Mouse (Mus musculus): ENCODE results near the gene Snrpa. TPM values are rescaled to one million over a fixed set of nuclear protein-coding genes. Genes with fewer than 3 reads are reported as not detected.
A peak's percentile ranks its signal among the peaks of the same experiment; 100 is the strongest.

The Snrpa gene
- polyA plus RNA-seq, 1 experiment from 2014 or later, result 251 TPM

GRCm38 (mm10) chr7:27165007-27165655, 30.9 kb downstream of the Snrpa start:
- Histone ChIP-seq H3K4me2 (ENCODE audit: low read depth, low read length) (peak overlapping the region; percentile 85), H3K27ac (ENCODE audit: low read length) (peak overlapping the region; percentile 98), H3K4me3 (ENCODE audit: low read length) (peak overlapping the region; percentile 76), H3K4me1 (ENCODE audit: control insufficient read depth, insufficient read depth, low read length) (peaks cover 54% of the 10 kb centered on the region), H3K36me3 (ENCODE audit: control insufficient read depth, insufficient read depth, low read length) (peaks cover 3% of the 10 kb centered on the region; the same call in 1 of the 2 replicates), H3K9ac (ENCODE audit: low read depth, low read length) (peak overlapping the region; percentile 89), H3K9me3 (ENCODE audit: control insufficient read depth, low read length) (no peaks in the 10 kb centered on the region), H3K27me3 (replicated peaks; ENCODE audit: control insufficient read depth, insufficient read depth, low read length) (no peaks in the 10 kb centered on the region)
- ATAC-seq, result no peak
- 53% methylated on average over 23 of the region's 23 CpGs for WGBS

GRCm38 (mm10) chr7:27164112-27164947, 31.7 kb downstream of the Snrpa start:
- Histone ChIP-seq H3K4me3 (ENCODE audit: low read length) (peak overlapping the region; percentile 76), H3K4me1 (ENCODE audit: control insufficient read depth, insufficient read depth, low read length) (peaks cover 56% of the 10 kb centered on the region), H3K9me3 (ENCODE audit: control insufficient read depth, low read length) (no peaks in the 10 kb centered on the region), H3K9ac (ENCODE audit: low read depth, low read length) (peak overlapping the region; percentile 89), H3K27me3 (replicated peaks; ENCODE audit: control insufficient read depth, insufficient read depth, low read length) (no peaks in the 10 kb centered on the region), H3K27ac (ENCODE audit: low read length) (no peak overlapping the region; the same call in 1 of the 2 replicates), H3K36me3 (ENCODE audit: control insufficient read depth, insufficient read depth, low read length) (peaks cover 7% of the 10 kb centered on the region), H3K4me2 (ENCODE audit: low read depth, low read length) (peak overlapping the region; percentile 85)
- 77% methylated on average over 33 of the region's 33 CpGs for WGBS
- no peak for ATAC-seq

GRCm38 (mm10) chr7:27163450-27163805, 32.6 kb downstream of the Snrpa start:
- H3K4me1 ChIP-seq (ENCODE audit: control insufficient read depth, insufficient read depth, low read length), result peaks cover 56% of the 10 kb centered on the region
- H3K9ac ChIP-seq (ENCODE audit: low read depth, low read length), result peak overlapping the region; percentile 89; the same call in 1 of the 2 replicates
- no peak for ATAC-seq
- peak overlapping the region; percentile 14; the same call in 1 of the 2 replicates for H3K4me2 ChIP-seq (ENCODE audit: low read depth, low read length)
- H3K36me3 ChIP-seq (ENCODE audit: control insufficient read depth, insufficient read depth, low read length), result peaks cover 13% of the 10 kb centered on the region
- no peaks in the 10 kb centered on the region for H3K27me3 ChIP-seq (replicated peaks; ENCODE audit: control insufficient read depth, insufficient read depth, low read length)
- WGBS, result 75% methylated on average over 5 of the region's 5 CpGs
- H3K4me3 ChIP-seq (ENCODE audit: low read length), result no peak overlapping the region; the same call in 1 of the 2 replicates
- H3K27ac ChIP-seq (ENCODE audit: low read length), result no peak overlapping the region
- no peaks in the 10 kb centered on the region for H3K9me3 ChIP-seq (ENCODE audit: control insufficient read depth, low read length)

GRCm38 (mm10) chr7:27162780-27163449, 33.2 kb downstream of the Snrpa start:
- ATAC-seq, result no peak
- Histone ChIP-seq H3K4me3 (ENCODE audit: low read length) (no peak overlapping the region; the same call in 1 of the 2 replicates), H3K4me2 (ENCODE audit: low read depth, low read length) (no peak overlapping the region; the same call in 1 of the 2 replicates), H3K36me3 (ENCODE audit: control insufficient read depth, insufficient read depth, low read length) (peaks cover 15% of the 10 kb centered on the region), H3K9ac (ENCODE audit: low read depth, low read length) (0 out of 2 replicates have a peak overlapping the region, but pooled peaks have one; percentile 89), H3K27ac (ENCODE audit: low read length) (no peak overlapping the region), H3K9me3 (ENCODE audit: control insufficient read depth, low read length) (no peaks in the 10 kb centered on the region), H3K4me1 (ENCODE audit: control insufficient read depth, insufficient read depth, low read length) (peaks cover 56% of the 10 kb centered on the region), H3K27me3 (replicated peaks; ENCODE audit: control insufficient read depth, insufficient read depth, low read length) (no peaks in the 10 kb centered on the region)
- 78% methylated on average over 5 of the region's 5 CpGs for WGBS

- Histone ChIP-seq H3K4me1 (ENCODE audit: control insufficient read depth, insufficient read depth, low read length) (peaks cover 56% of the 10 kb centered on the region), H3K27ac (ENCODE audit: low read length) (no peak overlapping the region), H3K4me3 (ENCODE audit: low read length) (no peak overlapping the region), H3K9ac (ENCODE audit: low read depth, low read length) (0 out of 2 replicates have a peak overlapping the region, but pooled peaks have one; percentile 8), H3K27me3 (replicated peaks; ENCODE audit: control insufficient read depth, insufficient read depth, low read length) (no peaks in the 10 kb centered on the region), H3K9me3 (ENCODE audit: control insufficient read depth, low read length) (no peaks in the 10 kb centered on the region), H3K36me3 (ENCODE audit: control insufficient read depth, insufficient read depth, low read length) (peaks cover 23% of the 10 kb centered on the region), H3K4me2 (ENCODE audit: low read depth, low read length) (no peak overlapping the region)
- WGBS, result 77% methylated on average over 4 of the region's 4 CpGs
- no peak for ATAC-seq
Observed at GRCm38 (mm10) chr7:27161744-27162143, 34.3 kb downstream of the Snrpa start.

- 79% methylated on average over 3 of the region's 3 CpGs for WGBS
- Histone ChIP-seq H3K9me3 (ENCODE audit: control insufficient read depth, low read length) (no peaks in the 10 kb centered on the region), H3K4me2 (ENCODE audit: low read depth, low read length) (no peak overlapping the region), H3K27ac (ENCODE audit: low read length) (peak overlapping the region; percentile 6; the same call in 1 of the 2 replicates), H3K4me1 (ENCODE audit: control insufficient read depth, insufficient read depth, low read length) (peaks cover 56% of the 10 kb centered on the region), H3K27me3 (replicated peaks; ENCODE audit: control insufficient read depth, insufficient read depth, low read length) (no peaks in the 10 kb centered on the region), H3K36me3 (ENCODE audit: control insufficient read depth, insufficient read depth, low read length) (peaks cover 23% of the 10 kb centered on the region), H3K9ac (ENCODE audit: low read depth, low read length) (0 out of 2 replicates have a peak overlapping the region, but pooled peaks have one; percentile 11), H3K4me3 (ENCODE audit: low read length) (no peak overlapping the region)
- ATAC-seq, result no peak
Observed at GRCm38 (mm10) chr7:27160921-27161320, 35.1 kb downstream of the Snrpa start.

GRCm38 (mm10) chr7:27159882-27160281, 36.2 kb downstream of the Snrpa start:
- peaks cover 23% of the 10 kb centered on the region for H3K36me3 ChIP-seq (ENCODE audit: control insufficient read depth, insufficient read depth, low read length)
- no peaks in the 10 kb centered on the region for H3K27me3 ChIP-seq (replicated peaks; ENCODE audit: control insufficient read depth, insufficient read depth, low read length)
- no peak overlapping the region for H3K4me3 ChIP-seq (ENCODE audit: low read length)
- no peak overlapping the region for H3K27ac ChIP-seq (ENCODE audit: low read length)
- H3K9me3 ChIP-seq (ENCODE audit: control insufficient read depth, low read length), result no peaks in the 10 kb centered on the region
- peak; percentile 91 for ATAC-seq
- peaks cover 48% of the 10 kb centered on the region for H3K4me1 ChIP-seq (ENCODE audit: control insufficient read depth, insufficient read depth, low read length)
- no peak overlapping the region for H3K4me2 ChIP-seq (ENCODE audit: low read depth, low read length)
- no peak overlapping the region for H3K9ac ChIP-seq (ENCODE audit: low read depth, low read length)
- 14% methylated on average over 8 of the region's 8 CpGs for WGBS

- WGBS, result 92% methylated on average over 6 of the region's 6 CpGs
- Histone ChIP-seq H3K4me2 (ENCODE audit: low read depth, low read length) (no peak overlapping the region), H3K4me3 (ENCODE audit: low read length) (no peak overlapping the region), H3K36me3 (ENCODE audit: control insufficient read depth, insufficient read depth, low read length) (peaks cover 20% of the 10 kb centered on the region), H3K27ac (ENCODE audit: low read length) (no peak overlapping the region), H3K27me3 (replicated peaks; ENCODE audit: control insufficient read depth, insufficient read depth, low read length) (no peaks in the 10 kb centered on the region), H3K4me1 (ENCODE audit: control insufficient read depth, insufficient read depth, low read length) (peaks cover 41% of the 10 kb centered on the region), H3K9ac (ENCODE audit: low read depth, low read length) (no peak overlapping the region), H3K9me3 (ENCODE audit: control insufficient read depth, low read length) (no peaks in the 10 kb centered on the region)
- no peak for ATAC-seq
Observed at GRCm38 (mm10) chr7:27159256-27159655, 36.8 kb downstream of the Snrpa start.

GRCm38 (mm10) chr7:27158171-27158570, 37.9 kb downstream of the Snrpa start:
- Histone ChIP-seq H3K9me3 (ENCODE audit: control insufficient read depth, low read length) (no peaks in the 10 kb centered on the region), H3K4me3 (ENCODE audit: low read length) (no peak overlapping the region), H3K9ac (ENCODE audit: low read depth, low read length) (no peak overlapping the region), H3K4me1 (ENCODE audit: control insufficient read depth, insufficient read depth, low read length) (peaks cover 34% of the 10 kb centered on the region), H3K27me3 (replicated peaks; ENCODE audit: control insufficient read depth, insufficient read depth, low read length) (no peaks in the 10 kb centered on the region), H3K27ac (ENCODE audit: low read length) (no peak overlapping the region), H3K4me2 (ENCODE audit: low read depth, low read length) (no peak overlapping the region), H3K36me3 (ENCODE audit: control insufficient read depth, insufficient read depth, low read length) (peaks cover 19% of the 10 kb centered on the region)
- ATAC-seq, result no peak
- WGBS, result 92% methylated on average over 9 of the region's 9 CpGs
